ENCODE assay signal across 12 mouse cellular contexts in genomic region chr8:19778891-19779290, GRCm38 (mm10). TPM values are rescaled to one million over a fixed set of nuclear protein-coding genes. Genes with fewer than 3 reads are reported as not detected.
"Had no signal": no experiment of that assay in that cellular context is flagged by ENCODE, and none has a peak within 500 bp of the region (broad histone marks: within the 10 kb centered on the region; RNA-seq: fewer than 3 reads in every experiment).

No protein-coding gene starts in this region.

RNA-seq across cellular contexts. Expression of gene 4930467E23Rik, which starts 49.5 kb away (rescaled TPM):
- polyA plus RNA-seq: neural tube, embryonic 13.5 days; neural tube, embryonic 14.5 days; neural tube, embryonic 15.5 days; small intestine, adult 2 months; spleen, adult 2 months; stomach, embryonic 14.5 days; stomach, embryonic 15.5 days; stomach, embryonic 16.5 days; stomach, postnatal 0 days; thymus, adult 2 months; thymus, postnatal 0 days; urinary bladder, adult 2 months had no signal
